Mouse (Mus musculus): ENCODE results near the gene Sdhaf1. TPM values are rescaled to one million over a fixed set of nuclear protein-coding genes. Genes with fewer than 3 reads are reported as not detected.

Gene Sdhaf1
- 6.3 and 10.1 TPM in 2 replicates for polyA plus RNA-seq (2011; ENCODE audit: insufficient read depth, insufficient read length, low replicate concordance, missing spikeins)

DNA sequence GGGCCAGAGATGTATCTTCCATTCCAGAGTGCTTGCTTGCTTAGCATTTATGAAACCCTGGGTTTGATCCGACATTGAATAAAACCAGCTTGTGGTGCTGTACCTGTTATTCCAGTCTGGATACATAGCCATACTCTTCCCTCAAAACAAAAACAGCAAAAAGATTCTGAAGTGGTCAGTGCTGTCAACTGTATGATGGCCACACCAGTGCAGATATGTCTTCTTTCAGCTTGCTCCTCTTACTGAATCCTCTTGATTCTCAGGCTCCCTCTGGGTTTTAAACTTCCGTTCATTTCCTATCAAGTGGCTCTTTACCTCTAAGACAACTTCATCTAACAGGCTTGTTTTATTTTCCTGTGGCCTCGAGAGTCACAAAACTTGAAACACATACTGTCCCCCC is at the start of gene Sdhaf1:
Sdhaf1 (minus strand) TSS at position 101 of the 400 bp plus-strand sequence.
- WGBS: 76% methylated on average over 3 of the region's 3 CpGs
- TF ChIP-seq POLR2A (IDR thresholded peaks at IDR 0.05; ENCODE audit: borderline replicate concordance, control insufficient read depth, low read depth, low read length): no peak
- no peak for TF ChIP-seq CTCF (IDR thresholded peaks at IDR 0.05; ENCODE audit: control insufficient read depth, insufficient read depth, low read length)
- Histone ChIP-seq H3K27ac (ENCODE audit: control insufficient read depth, insufficient read depth, low read depth, low read length, poor library complexity) (no peak within 1 kb of the TSS), H3K4me1 (ENCODE audit: control insufficient read depth, insufficient read depth, low read length) (peaks cover 3% of the 10 kb centered on the region; the same call in 1 of the 2 replicates), H3K4me3 (replicated peaks; ENCODE audit: control insufficient read depth, low read depth, low read length) (no peak within 1 kb of the TSS)

DNA sequence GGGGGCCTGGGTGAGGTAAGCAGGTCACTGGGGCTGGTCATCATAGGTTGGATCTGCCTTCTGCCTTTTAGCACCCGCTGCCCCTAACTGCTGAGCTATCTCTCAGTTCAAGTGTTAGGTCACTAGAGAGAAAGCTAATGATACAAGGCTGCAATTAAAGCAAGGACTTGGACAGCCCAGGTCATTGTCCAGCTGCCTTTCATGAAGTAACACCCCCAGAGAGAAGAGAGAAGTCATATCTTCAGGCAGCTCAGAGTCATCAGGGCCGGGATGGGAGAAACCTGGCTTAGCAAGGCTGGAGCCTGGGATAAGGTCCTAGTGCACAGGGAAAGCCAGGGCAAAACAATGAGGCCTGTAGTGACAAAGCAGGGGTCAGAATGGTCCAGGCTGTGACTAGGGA is 43.8 kb upstream of the Sdhaf1 start:
- Histone ChIP-seq H3K4me3 (replicated peaks; ENCODE audit: control insufficient read depth, low read depth, low read length) (no peak overlapping the region), H3K27ac (ENCODE audit: control insufficient read depth, insufficient read depth, low read depth, low read length, poor library complexity) (no peak overlapping the region), H3K4me1 (ENCODE audit: control insufficient read depth, insufficient read depth, low read length) (no peaks in the 10 kb centered on the region)
- TF ChIP-seq POLR2A (IDR thresholded peaks at IDR 0.05; ENCODE audit: borderline replicate concordance, control insufficient read depth, low read depth, low read length) (no peak), CTCF (IDR thresholded peaks at IDR 0.05; ENCODE audit: control insufficient read depth, insufficient read depth, low read length) (no peak)
- WGBS: 74% methylated on average over 2 of the region's 2 CpGs

DNA sequence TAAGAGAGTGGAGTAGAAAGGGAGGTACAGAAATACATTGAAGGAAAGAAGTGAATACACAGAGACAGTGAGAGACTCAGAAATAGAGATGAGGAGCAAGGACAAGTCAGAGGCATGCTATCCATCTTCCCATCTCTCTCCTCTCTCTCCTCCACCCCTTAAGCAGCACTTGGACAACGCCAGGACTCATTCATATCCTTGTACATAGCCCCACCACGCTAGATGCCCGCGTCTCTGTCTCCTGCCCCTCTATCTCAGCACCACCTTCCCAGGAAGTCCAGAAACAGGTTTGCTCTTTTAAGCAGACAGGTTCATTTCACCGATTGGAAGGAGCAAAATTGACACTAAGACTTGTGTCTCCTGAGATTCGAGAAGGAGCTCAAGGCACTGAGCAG is 39.6 kb upstream of the Sdhaf1 start:
- TF ChIP-seq POLR2A (IDR thresholded peaks at IDR 0.05; ENCODE audit: borderline replicate concordance, control insufficient read depth, low read depth, low read length): no peak
- no peak for TF ChIP-seq CTCF (IDR thresholded peaks at IDR 0.05; ENCODE audit: control insufficient read depth, insufficient read depth, low read length)
- WGBS: 64% methylated on average over 6 of the region's 6 CpGs
- Histone ChIP-seq H3K27ac (ENCODE audit: control insufficient read depth, insufficient read depth, low read depth, low read length, poor library complexity) (no peak overlapping the region), H3K4me3 (replicated peaks; ENCODE audit: control insufficient read depth, low read depth, low read length) (no peak overlapping the region), H3K4me1 (ENCODE audit: control insufficient read depth, insufficient read depth, low read length) (no peaks in the 10 kb centered on the region)

DNA sequence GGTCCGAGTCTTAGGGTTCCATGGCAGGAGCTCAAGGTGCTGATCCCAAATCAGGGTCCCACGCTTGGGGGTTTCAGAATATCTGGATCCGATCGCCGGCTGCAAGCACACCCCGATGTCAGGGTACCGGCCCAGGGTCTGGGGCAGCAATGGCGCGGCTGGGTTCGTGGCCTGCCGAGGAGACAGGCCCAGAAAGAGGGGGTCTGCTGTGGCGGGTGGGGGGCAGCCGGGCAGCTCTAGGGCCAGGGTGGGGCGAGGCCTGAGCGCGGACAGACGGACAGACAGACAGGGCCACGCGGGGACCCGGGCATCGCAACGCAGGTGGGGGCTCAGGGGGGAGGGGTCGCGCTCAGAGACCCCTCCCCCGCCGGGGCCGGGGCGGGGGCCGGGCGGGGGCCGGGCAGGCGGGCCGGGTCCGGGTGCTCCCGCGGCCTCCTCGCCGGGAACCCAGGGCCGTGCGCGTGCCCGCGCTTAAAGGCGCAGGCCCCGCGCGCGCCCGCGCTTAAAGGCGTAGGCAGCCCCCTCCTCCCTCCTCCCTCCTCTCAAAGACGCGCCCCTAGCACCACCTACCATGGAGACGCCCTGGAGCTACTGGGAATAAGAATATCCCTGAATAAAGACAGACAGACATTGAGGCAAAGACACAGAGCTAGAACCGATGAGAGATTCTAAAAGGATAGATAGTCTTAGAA is 39.1 kb upstream of the Sdhaf1 start, which contains the start of gene Lrfn3:
Lrfn3 (minus strand) TSS at position 121 of the 692 bp plus-strand sequence.
- no peak within 1 kb of the TSS for H3K4me3 ChIP-seq (replicated peaks; ENCODE audit: control insufficient read depth, low read depth, low read length)
- WGBS: 4% methylated on average over 51 of the region's 55 CpGs
- no peak for TF ChIP-seq CTCF (IDR thresholded peaks at IDR 0.05; ENCODE audit: control insufficient read depth, insufficient read depth, low read length)
- no peak for TF ChIP-seq POLR2A (IDR thresholded peaks at IDR 0.05; ENCODE audit: borderline replicate concordance, control insufficient read depth, low read depth, low read length)

DNA sequence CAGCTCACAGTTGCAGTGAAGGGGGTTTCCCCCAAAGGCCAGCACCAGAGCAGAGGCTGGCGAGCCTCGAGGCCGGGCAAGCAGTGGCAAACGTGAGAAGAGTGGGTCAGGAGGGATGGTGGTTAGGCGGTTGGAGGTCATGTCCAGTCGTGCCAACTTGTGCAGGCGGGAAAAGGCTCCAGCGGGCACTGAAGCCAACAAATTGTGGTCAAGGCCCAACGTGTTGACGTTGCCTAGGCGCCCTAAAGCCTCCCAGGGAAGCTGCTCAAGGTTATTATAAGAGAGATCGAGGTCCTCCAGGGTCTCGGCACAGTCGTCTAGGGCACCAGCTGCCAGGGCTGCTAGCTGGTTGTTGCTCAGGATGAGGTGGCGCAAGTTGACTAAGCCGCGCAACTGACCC is 36.3 kb upstream of the Sdhaf1 start:
- no peak overlapping the region for H3K27ac ChIP-seq (ENCODE audit: control insufficient read depth, insufficient read depth, low read depth, low read length, poor library complexity)
- TF ChIP-seq POLR2A (IDR thresholded peaks at IDR 0.05; ENCODE audit: borderline replicate concordance, control insufficient read depth, low read depth, low read length): no peak
- TF ChIP-seq CTCF (IDR thresholded peaks at IDR 0.05; ENCODE audit: control insufficient read depth, insufficient read depth, low read length): no peak
- H3K4me3 ChIP-seq (replicated peaks; ENCODE audit: control insufficient read depth, low read depth, low read length): no peak overlapping the region
- 84% methylated on average over 17 of the region's 17 CpGs for WGBS
- H3K4me1 ChIP-seq (ENCODE audit: control insufficient read depth, insufficient read depth, low read length): no peaks in the 10 kb centered on the region

More for the DNA sequence above, 39.1 kb upstream of the Sdhaf1 start, which contains the start of gene Lrfn3:
- Histone ChIP-seq H3K4me1 (ENCODE audit: control insufficient read depth, insufficient read depth, low read length) (no peaks in the 10 kb centered on the region), H3K27ac (ENCODE audit: control insufficient read depth, insufficient read depth, low read depth, low read length, poor library complexity) (no peak within 1 kb of the TSS; the same call in 1 of the 2 replicates)

DNA sequence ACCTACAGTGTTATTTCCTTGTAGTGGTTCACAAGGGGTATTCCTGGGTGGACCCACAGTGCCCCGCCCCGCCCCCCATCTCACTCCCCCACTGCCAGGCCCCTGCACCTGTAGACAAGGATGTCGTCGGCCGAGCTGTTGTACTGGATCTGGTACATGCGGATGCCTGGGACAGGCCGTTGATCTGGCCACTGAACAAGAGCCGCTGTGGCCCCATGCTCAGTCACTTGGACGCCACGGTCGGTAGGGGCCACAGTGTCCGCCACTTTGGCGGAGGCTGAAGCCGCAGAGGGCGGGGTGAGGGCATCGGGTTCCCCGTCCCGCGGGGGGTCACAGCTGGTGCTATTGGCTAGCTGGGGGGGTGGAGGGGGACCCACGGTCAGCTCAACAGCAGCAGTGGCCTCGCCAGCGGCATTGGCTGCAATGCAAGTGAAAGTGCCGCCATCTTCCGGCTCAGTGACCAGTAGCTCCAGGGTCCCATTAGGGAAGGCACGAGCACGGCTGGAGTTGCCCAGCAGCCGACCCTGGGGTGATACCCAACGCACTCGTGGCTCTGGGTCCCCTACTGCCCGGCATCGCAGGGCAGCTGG is 35.7 kb upstream of the Sdhaf1 start:
- TF ChIP-seq CTCF (IDR thresholded peaks at IDR 0.05; ENCODE audit: control insufficient read depth, insufficient read depth, low read length) (no peak), POLR2A (IDR thresholded peaks at IDR 0.05; ENCODE audit: borderline replicate concordance, control insufficient read depth, low read depth, low read length) (no peak)
- Histone ChIP-seq H3K4me1 (ENCODE audit: control insufficient read depth, insufficient read depth, low read length) (no peaks in the 10 kb centered on the region), H3K4me3 (replicated peaks; ENCODE audit: control insufficient read depth, low read depth, low read length) (no peak overlapping the region), H3K27ac (ENCODE audit: control insufficient read depth, insufficient read depth, low read depth, low read length, poor library complexity) (no peak overlapping the region)
- WGBS: 83% methylated on average over 31 of the region's 31 CpGs

DNA sequence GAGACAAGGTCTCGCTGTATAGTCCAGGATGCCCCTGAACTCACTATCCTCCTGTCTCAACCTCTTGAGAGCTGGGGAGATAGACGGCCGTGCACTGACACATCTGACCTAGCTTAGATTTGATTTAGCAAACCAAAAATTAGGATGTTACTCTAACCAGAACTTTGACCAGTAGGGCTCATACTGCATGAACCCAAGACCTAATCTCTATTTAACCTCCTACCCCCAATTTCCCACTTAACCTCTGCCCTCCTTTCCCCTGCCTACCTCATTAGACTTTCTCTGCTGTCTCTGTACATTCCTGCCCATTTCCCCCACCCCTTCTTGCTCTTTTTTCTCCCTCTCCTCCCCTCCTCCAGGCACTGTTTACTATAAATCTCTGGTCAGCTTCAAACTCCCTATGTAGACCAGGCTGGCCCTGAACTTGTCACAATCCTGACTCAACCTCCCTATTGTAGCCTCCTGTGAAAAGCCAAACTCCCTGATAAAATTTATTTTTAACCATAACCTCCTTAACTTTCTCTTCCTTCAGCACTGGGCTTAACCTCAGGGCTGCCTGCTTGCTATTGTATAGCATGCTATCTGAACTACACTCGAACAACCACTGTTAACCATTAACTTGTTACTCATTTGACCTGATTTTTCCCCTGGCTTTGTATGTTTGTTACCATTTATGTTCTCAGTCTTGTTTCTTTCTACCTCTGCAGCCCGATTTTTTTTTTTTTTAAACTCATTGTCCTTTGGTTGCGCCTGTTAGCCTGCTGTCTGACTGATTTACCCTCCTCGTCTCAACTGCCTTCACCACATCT is 34.9 kb upstream of the Sdhaf1 start:
- 70% methylated on average over 7 of the region's 7 CpGs for WGBS
- TF ChIP-seq POLR2A (IDR thresholded peaks at IDR 0.05; ENCODE audit: borderline replicate concordance, control insufficient read depth, low read depth, low read length) (no peak), CTCF (IDR thresholded peaks at IDR 0.05; ENCODE audit: control insufficient read depth, insufficient read depth, low read length) (no peak)
- no peak overlapping the region for H3K27ac ChIP-seq (ENCODE audit: control insufficient read depth, insufficient read depth, low read depth, low read length, poor library complexity)
- H3K4me1 ChIP-seq (ENCODE audit: control insufficient read depth, insufficient read depth, low read length): no peaks in the 10 kb centered on the region
- H3K4me3 ChIP-seq (replicated peaks; ENCODE audit: control insufficient read depth, low read depth, low read length): no peak overlapping the region

DNA sequence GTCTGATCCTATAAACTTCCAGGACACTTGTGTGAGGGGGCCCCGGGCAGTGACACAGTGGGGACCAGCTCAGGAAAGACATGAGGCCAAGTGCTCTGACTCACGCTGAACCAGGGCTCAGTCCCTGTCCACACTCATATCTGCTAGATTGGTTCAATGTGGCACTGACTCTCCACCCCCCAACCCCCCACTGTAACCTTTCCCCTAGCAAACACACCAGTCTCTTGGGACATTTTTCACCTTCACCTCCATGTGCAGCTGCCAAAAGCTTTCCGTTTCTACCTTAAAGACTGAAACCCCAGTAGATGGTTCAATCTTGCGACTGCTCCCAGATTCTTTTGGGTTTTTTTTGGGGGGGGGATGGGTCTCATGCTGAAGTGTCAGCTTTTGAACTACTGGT is 30.4 kb upstream of the Sdhaf1 start:
- H3K27ac ChIP-seq (ENCODE audit: control insufficient read depth, insufficient read depth, low read depth, low read length, poor library complexity): no peak overlapping the region

More for the DNA sequence above, 30.4 kb upstream of the Sdhaf1 start:
- Histone ChIP-seq H3K4me1 (ENCODE audit: control insufficient read depth, insufficient read depth, low read length) (no peaks in the 10 kb centered on the region), H3K4me3 (replicated peaks; ENCODE audit: control insufficient read depth, low read depth, low read length) (no peak overlapping the region)
- TF ChIP-seq POLR2A (IDR thresholded peaks at IDR 0.05; ENCODE audit: borderline replicate concordance, control insufficient read depth, low read depth, low read length): no peak
- no peak for TF ChIP-seq CTCF (IDR thresholded peaks at IDR 0.05; ENCODE audit: control insufficient read depth, insufficient read depth, low read length)
- WGBS: 64% methylated on average over 4 of the region's 4 CpGs
